Mouse (Mus musculus) forebrain, embryonic 13.5 days (tissue): ENCODE data around the gene Olfr156. TPM values are rescaled to one million over a fixed set of nuclear protein-coding genes. Genes with fewer than 3 reads are reported as not detected.
"Not testable (repeated sequence)": the region's sequence is repeated elsewhere in the genome, so short reads cannot be mapped to it uniquely, and the experiment has no call there.

Source experiments
- ATAC-seq: fragments of 200-750 bp; cut with Nextera tagmentation; 2 replicates; pipeline ENCODE4 v1.8.0; 2017
- H3K27ac ChIP-seq: fragments of 300-500 bp; sonication (generic); 2 replicates; pipeline ENCODE4 v1.5.1; 2015; ENCODE audit warnings: inconsistent platforms, mild to moderate bottlenecking, moderate library complexity
- H3K27me3 ChIP-seq: fragments of 300-500 bp; sonication (generic); 2 replicates; pipeline ENCODE4 v1.6.1; 2015; ENCODE audit warnings: mild to moderate bottlenecking, inconsistent platforms
- H3K36me3 ChIP-seq: fragments of 300-500 bp; sonication (generic); 2 replicates; pipeline ENCODE4 v1.6.1; 2015; ENCODE audit warnings: mild to moderate bottlenecking, inconsistent platforms; ENCODE audit not compliant: poor library complexity, severe bottlenecking
- H3K4me1 ChIP-seq: fragments of 300-500 bp; sonication (generic); 2 replicates; pipeline ENCODE4 v1.6.1; 2015; ENCODE audit warnings: inconsistent platforms
- H3K4me2 ChIP-seq: fragments of 300-500 bp; sonication (generic); 2 replicates; pipeline ENCODE4 v1.6.1; 2015; ENCODE audit warnings: inconsistent platforms, mild to moderate bottlenecking, moderate library complexity
- H3K4me3 ChIP-seq: fragments of 300-500 bp; sonication (generic); 2 replicates; pipeline ENCODE4 v1.5.1; 2015; ENCODE audit warnings: mild to moderate bottlenecking, inconsistent platforms
- H3K9ac ChIP-seq: fragments of 300-500 bp; sonication (generic); 2 replicates; pipeline ENCODE4 v1.6.1; 2015; ENCODE audit warnings: mild to moderate bottlenecking, inconsistent platforms
- H3K9me3 ChIP-seq: fragments of 300-500 bp; sonication (generic); replicated peaks from 2 replicates; pipeline ENCODE4 v1.6.1; 2016; ENCODE audit warnings: inconsistent platforms
- WGBS: fragments of 180-500 bp; shearing (Covaris S2); methylation state at CpG from one replicate; pipeline ENCODE4 v1.1.7; 2015; 5-methylcytosine and 5-hydroxymethylcytosine counted together
- polyA plus RNA-seq: library from polyadenylated mRNA; unstranded; fragments of >200 nt; fragmentation: Nextera tagmentation; extraction: Ambion mirVana; gene quantifications from 2 replicates; pipeline ENCODE4 v1.2.1, GENCODE M21; 2015

The Olfr156 gene
- polyA plus RNA-seq, 1 experiment from 2014 or later: not detected

DNA sequence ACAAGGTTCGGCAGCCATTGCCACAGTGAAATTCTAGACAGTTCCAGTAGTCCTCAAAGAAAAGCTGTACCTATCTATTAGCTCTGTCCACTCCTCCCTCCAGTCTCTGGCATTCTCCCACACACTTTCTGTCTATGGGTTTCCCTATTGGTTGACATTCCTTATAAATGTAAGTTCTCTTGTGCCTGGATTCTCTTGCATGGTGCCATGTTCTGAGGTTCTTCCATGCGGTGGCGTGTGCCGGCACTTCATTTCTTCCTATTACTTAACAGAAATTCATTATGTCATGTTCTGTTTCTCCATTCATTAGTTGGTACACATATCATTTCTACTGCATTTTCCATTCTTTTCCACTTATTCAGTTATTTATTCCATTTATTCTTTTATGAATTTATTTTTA, 5.1 kb upstream of the Olfr156 start:
- H3K36me3 ChIP-seq: no peaks in the 10 kb centered on the region
- H3K4me1 ChIP-seq: no peaks in the 10 kb centered on the region
- H3K4me2 ChIP-seq: no peak overlapping the region
- no peaks in the 10 kb centered on the region for H3K27me3 ChIP-seq
- no peak overlapping the region for H3K4me3 ChIP-seq
- no peak overlapping the region for H3K9ac ChIP-seq
- H3K27ac ChIP-seq: no peak overlapping the region
- ATAC-seq: no peak
- 98% methylated on average over 4 of the region's 4 CpGs for WGBS
- no peaks in the 10 kb centered on the region for H3K9me3 ChIP-seq

DNA sequence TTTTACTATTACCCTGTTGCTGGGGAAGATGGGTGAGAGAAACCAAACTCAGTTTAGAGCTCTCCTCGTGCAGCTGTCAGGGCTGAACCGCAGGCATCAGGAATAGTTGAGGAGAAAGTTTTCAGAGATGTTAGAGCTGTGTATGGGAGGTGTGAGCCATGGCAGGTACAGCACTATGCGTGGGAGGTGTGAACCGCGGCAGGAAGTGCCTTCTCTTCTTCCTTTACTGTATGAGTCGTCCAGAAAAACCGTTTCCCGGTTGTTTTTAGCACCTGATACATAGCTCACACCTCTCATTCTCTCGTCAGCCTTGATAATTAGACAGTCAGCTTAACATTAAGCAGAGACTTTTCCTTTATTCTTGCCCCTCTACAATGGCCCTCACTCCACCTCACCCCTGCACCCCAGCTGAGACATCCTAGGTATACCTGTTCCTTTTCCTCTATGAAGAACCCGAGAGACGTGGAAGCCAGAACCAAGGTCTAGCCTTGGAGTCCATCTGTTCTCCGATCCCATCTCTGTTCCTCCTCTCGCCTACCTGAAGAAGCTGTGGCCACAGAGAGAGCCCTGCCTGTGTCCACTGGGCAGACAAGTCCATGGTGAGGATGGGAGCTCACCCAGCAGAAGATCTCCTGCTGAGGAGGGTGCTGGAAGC, 672 bp downstream of the Olfr156 start:
- Histone ChIP-seq H3K9ac (no peak overlapping the region), H3K27ac (no peak overlapping the region), H3K4me1 (no peaks in the 10 kb centered on the region), H3K27me3 (no peaks in the 10 kb centered on the region), H3K9me3 (no peaks in the 10 kb centered on the region), H3K36me3 (no peaks in the 10 kb centered on the region), H3K4me3 (no peak overlapping the region), H3K4me2 (no peak overlapping the region)
- ATAC-seq: no peak
- WGBS: 88% methylated on average over 13 of the region's 13 CpGs

DNA sequence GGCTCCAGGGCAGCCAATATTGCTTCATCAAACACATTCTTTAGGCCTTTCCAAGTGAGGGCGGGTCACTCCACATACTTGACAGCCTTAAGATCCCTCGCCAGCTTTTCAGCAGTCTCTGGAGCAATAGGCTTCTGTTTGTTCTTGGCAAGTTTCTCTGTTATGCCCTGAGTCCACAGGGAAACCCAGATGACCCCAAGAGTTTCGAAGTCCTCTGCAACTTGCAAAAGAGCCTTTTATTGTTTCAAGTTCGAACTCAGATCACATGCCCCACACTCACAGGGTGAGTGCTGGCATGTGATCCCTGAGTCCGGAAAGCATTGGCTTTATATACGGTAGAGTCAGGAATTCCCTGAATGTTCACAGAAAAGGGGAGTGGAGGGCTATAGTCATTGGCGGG, 24.8 kb downstream of the Olfr156 start:
- Histone ChIP-seq H3K9me3 (peaks cover 4% of the 10 kb centered on the region; the same call in 1 of the 2 replicates), H3K4me3 (no peak overlapping the region), H3K27ac (no peak overlapping the region), H3K4me1 (no peaks in the 10 kb centered on the region), H3K4me2 (no peak overlapping the region), H3K9ac (no peak overlapping the region), H3K27me3 (no peaks in the 10 kb centered on the region), H3K36me3 (no peaks in the 10 kb centered on the region)
- no peak for ATAC-seq
- WGBS: 83% methylated on average over 7 of the region's 7 CpGs

DNA sequence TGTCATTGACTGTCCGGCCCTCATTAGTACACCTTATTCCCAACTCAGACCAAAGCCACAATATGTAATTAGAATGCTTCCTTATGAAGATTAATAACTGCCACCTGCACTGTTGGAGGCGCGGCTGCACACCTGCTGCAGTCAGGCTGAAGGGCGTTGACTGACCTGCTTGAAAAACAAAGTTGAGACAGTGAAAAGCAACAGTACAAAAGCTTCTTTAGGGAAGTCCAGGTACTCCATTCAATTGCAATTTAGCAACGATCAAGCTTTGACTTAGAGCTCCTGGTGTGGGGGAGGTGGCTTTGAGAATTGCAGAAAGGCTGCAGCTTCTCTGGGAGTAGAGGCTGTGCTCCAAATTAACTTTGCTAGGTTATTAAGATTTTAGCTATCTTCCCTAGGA, 27.9 kb downstream of the Olfr156 start:
- not testable (repeated sequence) for H3K9me3 ChIP-seq, H3K27ac ChIP-seq, H3K4me2 ChIP-seq, H3K9ac ChIP-seq, H3K27me3 ChIP-seq, H3K36me3 ChIP-seq, H3K4me1 ChIP-seq, H3K4me3 ChIP-seq, ATAC-seq
- WGBS: 84% methylated on average over 5 of the region's 5 CpGs

DNA sequence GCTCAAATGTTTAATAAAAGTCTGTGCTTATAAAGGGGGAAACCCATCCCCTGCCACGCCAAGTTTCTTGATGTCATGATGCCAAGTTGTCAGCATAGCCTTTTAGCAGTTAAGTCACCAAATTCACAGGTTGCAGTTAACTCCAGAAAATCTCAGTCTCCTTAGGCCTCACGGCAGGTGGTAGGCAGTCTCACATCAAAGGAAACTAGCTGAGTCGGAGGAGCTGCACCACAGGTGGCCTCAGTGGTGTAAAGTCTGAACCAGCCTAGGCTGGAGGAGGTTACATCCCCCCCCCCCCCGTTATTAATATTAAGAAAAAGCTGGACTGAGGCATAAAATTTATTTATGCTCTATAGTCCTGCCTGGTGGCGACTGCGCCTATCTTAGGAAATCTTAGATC, 28.4 kb downstream of the Olfr156 start:
- ATAC-seq: no peak
- Histone ChIP-seq H3K27ac (no peak overlapping the region), H3K36me3 (no peaks in the 10 kb centered on the region), H3K4me1 (no peaks in the 10 kb centered on the region), H3K4me2 (no peak overlapping the region), H3K4me3 (no peak overlapping the region), H3K9me3 (no peaks in the 10 kb centered on the region), H3K27me3 (no peaks in the 10 kb centered on the region), H3K9ac (no peak overlapping the region)
- WGBS: 76% methylated on average over 6 of the region's 6 CpGs

DNA sequence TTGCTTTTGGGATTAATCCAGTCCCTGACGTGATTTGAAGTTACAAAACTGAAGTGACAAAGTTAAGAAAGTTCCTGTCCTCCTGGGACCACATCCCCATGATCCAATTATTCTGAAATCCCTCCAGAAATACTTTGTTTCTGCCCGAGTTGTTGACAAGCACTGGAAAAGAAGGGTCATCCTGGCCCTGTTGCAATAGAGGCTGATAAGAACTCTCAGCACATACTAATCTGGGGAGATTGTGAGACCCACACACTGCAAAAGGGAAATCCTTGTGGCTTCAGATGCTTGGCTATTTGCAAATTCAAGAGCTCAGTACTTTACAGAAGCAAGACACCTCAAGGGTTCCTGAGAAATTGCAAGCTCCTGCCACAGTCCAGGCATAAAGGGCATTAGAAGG, 51.4 kb downstream of the Olfr156 start:
- 30% methylated on average over 2 of the region's 2 CpGs for WGBS
- H3K27me3 ChIP-seq: no peaks in the 10 kb centered on the region

DNA sequence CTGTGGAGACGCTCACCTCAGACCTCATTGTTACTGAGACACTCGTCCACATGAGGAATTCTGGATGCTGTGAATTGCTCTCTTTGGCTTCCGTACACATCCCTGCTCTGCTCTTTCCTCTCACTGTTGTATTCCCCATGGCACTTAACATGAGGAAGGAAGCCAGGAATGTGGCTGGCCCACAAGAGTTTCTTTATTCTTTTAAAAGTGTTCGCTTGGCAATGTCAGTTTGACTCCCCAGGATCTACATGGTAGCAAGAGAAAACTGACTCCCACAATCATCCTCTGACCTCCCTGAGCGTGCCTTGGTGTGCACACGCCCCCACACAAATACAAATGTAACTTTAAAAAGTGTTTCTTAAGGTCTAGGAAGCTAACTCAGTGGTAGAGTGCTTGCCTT, 52.1 kb downstream of the Olfr156 start:
- no peak overlapping the region for H3K27ac ChIP-seq
- no peak overlapping the region for H3K4me3 ChIP-seq
- no peaks in the 10 kb centered on the region for H3K4me1 ChIP-seq
- no peak for ATAC-seq
- H3K9me3 ChIP-seq: no peaks in the 10 kb centered on the region
- 69% methylated on average over 6 of the region's 6 CpGs for WGBS
- no peaks in the 10 kb centered on the region for H3K36me3 ChIP-seq
- no peak overlapping the region for H3K9ac ChIP-seq
- H3K27me3 ChIP-seq: no peaks in the 10 kb centered on the region
- H3K4me2 ChIP-seq: no peak overlapping the region

More for the DNA sequence above, 51.4 kb downstream of the Olfr156 start:
- no peak for ATAC-seq
- Histone ChIP-seq H3K4me3 (no peak overlapping the region), H3K36me3 (no peaks in the 10 kb centered on the region), H3K4me2 (no peak overlapping the region), H3K4me1 (no peaks in the 10 kb centered on the region), H3K27ac (no peak overlapping the region), H3K9ac (no peak overlapping the region), H3K9me3 (no peaks in the 10 kb centered on the region)

DNA sequence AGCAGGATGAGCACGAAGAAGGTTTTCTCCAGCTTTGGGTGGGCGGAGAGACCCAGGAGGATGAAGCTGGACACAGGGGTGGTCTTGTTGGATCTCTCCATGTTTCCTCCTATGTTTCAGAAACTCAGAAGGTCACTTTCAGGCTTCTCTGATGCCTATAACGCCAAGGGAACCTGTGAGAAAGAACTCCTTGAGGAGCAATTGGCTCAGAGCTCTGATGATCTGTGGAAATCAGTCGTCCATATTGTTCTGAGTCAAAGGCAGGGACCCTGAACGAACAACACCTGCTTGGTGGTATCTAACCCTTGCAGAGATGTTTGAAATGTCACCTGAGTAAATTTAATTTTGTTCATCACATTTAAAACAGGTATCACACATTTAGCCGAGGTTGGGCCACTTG, 52.8 kb downstream of the Olfr156 start, which contains the start of gene Olfr159:
Gene Olfr159, minus strand, starts transcription at position 101 of the 400 bp plus-strand sequence.
- ATAC-seq: no peak
- no peaks in the 10 kb centered on the region for H3K4me1 ChIP-seq
- no peak within 1 kb of the TSS for H3K4me3 ChIP-seq
- H3K27me3 ChIP-seq: no peaks in the 10 kb centered on the region
- H3K4me2 ChIP-seq: no peak within 1 kb of the TSS
- H3K36me3 ChIP-seq: no peaks in the 10 kb centered on the region
- 89% methylated on average over 6 of the region's 6 CpGs for WGBS
- H3K9me3 ChIP-seq: no peaks in the 10 kb centered on the region
- H3K27ac ChIP-seq: no peak within 1 kb of the TSS
- H3K9ac ChIP-seq: no peak within 1 kb of the TSS

Other genes with a start within 250 kb of the Olfr156 start
- gene Rgp1, start 245.2 kb downstream of the Olfr156 start, polyA plus RNA-seq: 27.5 and 27.9 TPM in 2 replicates
- 44.5 and 47.4 TPM in 2 replicates for gene Gba2, start 245.0 kb downstream of the Olfr156 start, polyA plus RNA-seq
- gene Msmp, start 239.4 kb downstream of the Olfr156 start, polyA plus RNA-seq: 0.65 and 1.8 TPM in 2 replicates
- gene Npr2, start 192.0 kb downstream of the Olfr156 start, polyA plus RNA-seq: 9.1 and 10.7 TPM in 2 replicates
- gene Spag8, start 170.3 kb downstream of the Olfr156 start, polyA plus RNA-seq: 3.9 and 6.8 TPM in 2 replicates
- 75.6 and 79.2 TPM in 2 replicates for gene Hint2, start 167.4 kb downstream of the Olfr156 start, polyA plus RNA-seq
- 12.1 and 13.8 TPM in 2 replicates for gene Tmem8b, start 154.9 kb downstream of the Olfr156 start, polyA plus RNA-seq
- gene Fam221b, start 154.8 kb downstream of the Olfr156 start, polyA plus RNA-seq: 2.1 and 2.9 TPM in 2 replicates
- gene Olfr70, start 123.1 kb downstream of the Olfr156 start, polyA plus RNA-seq: not detected in 2 replicates
- not detected in 2 replicates for gene Olfr71, start 113.6 kb downstream of the Olfr156 start, polyA plus RNA-seq
- 0.30 and 0.48 TPM in 2 replicates for gene Hrct1, start 96.7 kb downstream of the Olfr156 start, polyA plus RNA-seq
- gene Spaar, start 93.9 kb downstream of the Olfr156 start, polyA plus RNA-seq: not detected in 2 replicates
- not detected in 2 replicates for gene Olfr159, start 52.9 kb downstream of the Olfr156 start, polyA plus RNA-seq
- gene Olfr157, start 16.3 kb upstream of the Olfr156 start, polyA plus RNA-seq: not detected in 2 replicates
- not detected in 2 replicates for gene Olfr155, start 27.7 kb upstream of the Olfr156 start, polyA plus RNA-seq
- gene Reck, start 51.6 kb upstream of the Olfr156 start, polyA plus RNA-seq: 4.4 and 4.8 TPM in 2 replicates
- gene Glipr2, start 133.5 kb upstream of the Olfr156 start, polyA plus RNA-seq: 37.1 and 38.7 TPM in 2 replicates
- not detected in 2 replicates for gene Ccin, start 159.6 kb upstream of the Olfr156 start, polyA plus RNA-seq
- 249 and 262 TPM in 2 replicates for gene Clta, start 180.6 kb upstream of the Olfr156 start, polyA plus RNA-seq